9 mouse cellular contexts compared by ENCODE assay signal in the genomic region with DNA sequence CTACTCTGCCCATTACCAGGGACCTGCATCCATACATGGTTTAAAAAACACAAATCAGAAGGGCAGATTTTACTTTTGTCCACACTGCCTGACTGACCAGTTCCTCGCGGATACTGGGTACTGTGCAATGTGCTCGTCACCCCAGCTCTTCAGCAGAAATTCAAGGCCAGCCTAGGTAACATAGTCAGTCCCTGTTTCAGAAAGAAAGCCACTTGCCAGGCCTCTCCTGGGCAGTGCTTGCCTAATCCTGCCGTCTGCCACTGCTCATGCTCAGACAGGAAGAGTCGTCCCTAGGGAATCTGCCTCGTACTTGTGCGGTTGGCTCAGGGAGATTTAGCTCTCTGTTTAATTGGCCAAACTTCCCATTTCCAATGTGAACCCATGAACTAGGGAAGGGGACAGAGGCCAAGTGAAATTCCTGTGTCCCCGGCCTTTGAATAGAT. TPM values are rescaled to one million over a fixed set of nuclear protein-coding genes. Genes with fewer than 3 reads are reported as not detected.
DNase-seq lines count a peak whose midpoint lies in the region; ATAC-seq and TF ChIP-seq lines count a peak whose summit lies in the region.
"Had no signal": no experiment of that assay in that cellular context is flagged by ENCODE, and none has a peak within 500 bp of the region (broad histone marks: within the 10 kb centered on the region; RNA-seq: fewer than 3 reads in every experiment).

No protein-coding gene starts in this region.

- peak overlapping the region; percentile 63 for H3K27ac ChIP-seq in kidney, embryonic 16.5 days (ENCODE audit: low read length)

- CTCF ChIA-PET in Patski (lab: Charles Lee), result interaction anchor here (1.1 to 3.2 kb wide), 17 partner anchors 9 to 281 kb away, joined by 3 to 17 read pairs (median 4); a partner anchor contains a TSS

- POLR2A ChIA-PET in Patski (lab: Charles Lee), result no interaction called here

- H3K4me1 ChIP-seq in kidney, embryonic 16.5 days (ENCODE audit: insufficient read depth, low read length), result peaks cover 5% of the 10 kb centered on the region; the same call in 1 of the 2 replicates

- H3K9ac ChIP-seq in kidney, embryonic 16.5 days (replicated peaks; ENCODE audit: low read length), result no peak overlapping the region

- H3K36me3 ChIP-seq in kidney, embryonic 16.5 days (ENCODE audit: insufficient read depth, low read length), result peaks cover 7% of the 10 kb centered on the region; the same call in 1 of the 2 replicates

- DNase-seq in gastrocnemius, adult 18-20 months (ENCODE audit: low spot score), result peak; percentile 74
- DNase-seq in gastrocnemius, postnatal 4 days (ENCODE audit: low spot score in 2 of 2), result no peak
- no peak for DNase-seq in Patski (ENCODE audit: low read depth, low spot score)
- peak; percentile 79 to 90 for DNase-seq in heart, adult 18-20 months
- no peak for DNase-seq in thymus, postnatal 4 days
- no peak for DNase-seq in left cerebral cortex, adult 18-20 months (ENCODE audit: low spot score in 2 of 2)

- no peak for TF ChIP-seq CTCF in Patski (IDR thresholded peaks at IDR 0.05)

- H3K9me3 ChIP-seq in kidney, embryonic 16.5 days (ENCODE audit: low read length), result no peaks in the 10 kb centered on the region

- H3K4me2 ChIP-seq in kidney, embryonic 16.5 days (replicated peaks; ENCODE audit: low read depth, low read length), result no peak overlapping the region

- peak; percentile 27 for ATAC-seq in Patski
- ATAC-seq in kidney, embryonic 16.5 days (ENCODE audit: low FRiP score, low TSS enrichment), result no peak; the same call in 1 of the 2 replicates
- ATAC-seq in activated CD4-positive, CD25-positive, alpha-beta regulatory T cell, adult 4 months, result no peak

- no peaks in the 10 kb centered on the region for H3K27me3 ChIP-seq in Patski
- H3K27me3 ChIP-seq in kidney, embryonic 16.5 days (ENCODE audit: insufficient read depth, low read length), result no peaks in the 10 kb centered on the region

- in situ Hi-C loops in Patski (cut with MboI; ENCODE audit: low pct_unique_long_range_greater_than_20kb), result loop anchor here (5.0 kb wide), 2 partner anchors 106 to 226 kb away; no protein-coding TSS in a partner anchor

- WGBS in kidney, embryonic 16.5 days, result 70% methylated on average over 8 of the region's 8 CpGs

- H3K4me3 ChIP-seq in kidney, embryonic 16.5 days (ENCODE audit: low read length), result no peak overlapping the region

RNA-seq across cellular contexts. Expression of a gene that starts 30.0 kb away (rescaled TPM):
- total RNA-seq in gastrocnemius, adult 18-20 months (2021), result under 1 TPM in 1 of 2 experiments, not detected in 1; 0.05 TPM
- under 1 TPM; 0.62 to 0.93 TPM for total RNA-seq in gastrocnemius, postnatal 4 days (2021)
- 0.12 TPM for polyA plus RNA-seq in Patski (2021)
- total RNA-seq in heart, adult 18-20 months (2021), result not detected
- 0.16 and 0.37 TPM in 2 replicates for polyA plus RNA-seq in kidney, embryonic 16.5 days (2015; fragmentation: Nextera tagmentation; extraction: Ambion mirVana)
- total RNA-seq in left cerebral cortex, adult 18-20 months (2021), result under 1 TPM; 0.63 to 0.70 TPM
- not detected for polyA plus RNA-seq in activated CD4-positive, CD25-positive, alpha-beta regulatory T cell, adult 4 months (2017; shearing (Covaris generic))

RNA-seq across cellular contexts. Expression of a gene that starts 43.2 kb away (rescaled TPM):
- total RNA-seq in gastrocnemius, adult 18-20 months (2021), result not detected
- total RNA-seq in gastrocnemius, postnatal 4 days (2021), result not detected
- not detected for polyA plus RNA-seq in Patski (2021)
- total RNA-seq in heart, adult 18-20 months (2021), result not detected
- not detected in 2 replicates for polyA plus RNA-seq in kidney, embryonic 16.5 days (2015; fragmentation: Nextera tagmentation; extraction: Ambion mirVana)
- not detected for total RNA-seq in left cerebral cortex, adult 18-20 months (2021)
- under 1 TPM in 1 of 2 experiments, not detected in 1; 0.52 TPM for polyA plus RNA-seq in activated CD4-positive, CD25-positive, alpha-beta regulatory T cell, adult 4 months (2017; shearing (Covaris generic))
- total RNA-seq: hematopoietic stem cell, adult 5-6 weeks had no signal

RNA-seq across cellular contexts. Expression of a gene that starts 48.2 kb away (rescaled TPM):
- 1 to 10 TPM; 3.9 to 4.2 TPM for total RNA-seq in gastrocnemius, adult 18-20 months (2021)
- 10 to 100 TPM; 16.7 to 18.6 TPM for total RNA-seq in gastrocnemius, postnatal 4 days (2021)
- 41.6 TPM for polyA plus RNA-seq in Patski (2021)
- 1 to 10 TPM; 6.5 to 7.4 TPM for total RNA-seq in heart, adult 18-20 months (2021)
- polyA plus RNA-seq in kidney, embryonic 16.5 days (2015; fragmentation: Nextera tagmentation; extraction: Ambion mirVana), result 38.4 and 40.1 TPM in 2 replicates
- 10 to 100 TPM; 28.7 to 30.3 TPM for total RNA-seq in left cerebral cortex, adult 18-20 months (2021)
- 1 to 10 TPM; 2.3 to 2.7 TPM for polyA plus RNA-seq in activated CD4-positive, CD25-positive, alpha-beta regulatory T cell, adult 4 months (2017; shearing (Covaris generic))

RNA-seq across cellular contexts. Expression of a gene that starts 48.3 kb away (rescaled TPM):
- under 1 TPM; 0.83 to 0.94 TPM for total RNA-seq in gastrocnemius, adult 18-20 months (2021)
- total RNA-seq in gastrocnemius, postnatal 4 days (2021), result 1 to 10 TPM; 4.8 to 5.4 TPM
- 6.8 TPM for polyA plus RNA-seq in Patski (2021)
- 1 to 10 TPM in 1 of 2 experiments, under 1 TPM in 1; 0.79 to 1.1 TPM for total RNA-seq in heart, adult 18-20 months (2021)
- 18.6 and 22.0 TPM in 2 replicates for polyA plus RNA-seq in kidney, embryonic 16.5 days (2015; fragmentation: Nextera tagmentation; extraction: Ambion mirVana)
- total RNA-seq in left cerebral cortex, adult 18-20 months (2021), result 1 to 10 TPM; 9.5 to 9.9 TPM
- polyA plus RNA-seq in activated CD4-positive, CD25-positive, alpha-beta regulatory T cell, adult 4 months (2017; shearing (Covaris generic)), result 10 to 100 TPM in 1 of 2 experiments, 1 to 10 TPM in 1; 8.7 to 10.4 TPM

Comparison
In these comparisons a context has a peak if more than half of its experiments do, and no peak if none do; other contexts are left out.
1. DNase-seq: peak in gastrocnemius, adult 18-20 months (single experiment) and heart, adult 18-20 months (2 of 2); none in gastrocnemius, postnatal 4 days (0 of 2), Patski (single experiment), thymus, postnatal 4 days (single experiment) and left cerebral cortex, adult 18-20 months (0 of 2).